Mouse (Mus musculus) heart, postnatal 0 days (tissue): Measurements from ENCODE around the gene Frs3.

Source experiments
- CTCF ChIP-seq: IDR thresholded peaks from 2 replicates; pipeline ENCODE4 v1.5.1; 2016; ENCODE audit warnings: antibody characterized with exemption, control low read depth, low read depth
- EP300 ChIP-seq: IDR thresholded peaks from 2 replicates; pipeline ENCODE4 v1.6.1; 2016; ENCODE audit warnings: antibody characterized with exemption, low read depth

DNA sequence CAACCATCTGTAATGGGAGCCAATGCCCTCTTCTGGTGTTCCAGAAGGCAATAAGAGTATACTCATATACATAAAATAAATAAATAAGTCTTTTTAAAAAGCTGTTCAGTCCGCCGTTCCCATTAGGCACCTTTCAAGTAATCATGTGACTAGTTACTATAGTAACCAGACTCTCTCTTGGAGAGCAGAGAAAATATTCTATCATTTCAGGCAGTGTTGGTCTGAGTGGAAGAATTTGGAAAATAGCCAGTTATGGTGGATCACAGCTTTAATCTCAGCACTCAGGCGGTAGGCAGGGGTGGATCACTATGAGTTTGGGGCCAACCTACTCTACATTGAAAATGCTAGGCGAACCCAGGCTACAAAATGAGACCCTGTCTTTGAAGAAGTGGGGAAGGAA, 19.7 kb upstream of the Frs3 start:
- TF ChIP-seq CTCF: no peak
- no peak for TF ChIP-seq EP300
